In genomic region chr17:90583826-90584534, GRCm38 (mm10) we compare ENCODE assay signal across 9 mouse cellular contexts.
DNase-seq lines count a peak whose midpoint lies in the region; ATAC-seq and TF ChIP-seq lines count a peak whose summit lies in the region.
"Had no signal": no experiment of that assay in that cellular context is flagged by ENCODE, and none has a peak within 500 bp of the region (broad histone marks: within the 10 kb centered on the region; RNA-seq: fewer than 3 reads in every experiment).

No protein-coding gene starts in this region.

- no peak overlapping the region for H3K9ac ChIP-seq in forebrain, postnatal 0 days
- no peak overlapping the region for H3K9ac ChIP-seq in neural tube, embryonic 15.5 days (replicated peaks)

- H3K36me3 ChIP-seq in forebrain, postnatal 0 days (ENCODE audit: insufficient read depth), result peaks cover 4% of the 10 kb centered on the region; the same call in 1 of the 2 replicates
- peaks cover 5% of the 10 kb centered on the region; the same call in 1 of the 2 replicates for H3K36me3 ChIP-seq in neural tube, embryonic 15.5 days

- peak overlapping the region; percentile 87 for H3K27ac ChIP-seq in layer of hippocampus, adult 2 months
- H3K27ac ChIP-seq in forebrain, postnatal 0 days (ENCODE audit: low read depth, low read length), result no peak overlapping the region
- no peak overlapping the region for H3K27ac ChIP-seq in neural tube, embryonic 15.5 days (replicated peaks)
- H3K27ac ChIP-seq: macrophage had no signal

- no peak; the same call in 1 of the 2 replicates for ATAC-seq in forebrain, postnatal 0 days
- ATAC-seq in neural tube, embryonic 15.5 days (ENCODE audit: low FRiP score), result peak; percentile 33; the same call in 1 of the 2 replicates
- ATAC-seq in erythroid progenitor cell, adult 5-6 weeks (replicated peaks; ENCODE audit: low FRiP score, poor library complexity, severe bottlenecking), result no peak

- no peaks in the 10 kb centered on the region for H3K9me3 ChIP-seq in forebrain, postnatal 0 days (ENCODE audit: low read length)
- H3K9me3 ChIP-seq in neural tube, embryonic 15.5 days (replicated peaks), result no peaks in the 10 kb centered on the region

- DNase-seq in layer of hippocampus, adult 2 months (ENCODE audit: low spot score in 2 of 2), result no peak
- no peak for DNase-seq in layer of hippocampus, postnatal 36 days
- peak; percentile 51 for DNase-seq in ES-CJ7 (ENCODE audit: low read depth, low spot score)
- peak; percentile 12 for DNase-seq in c-Kit-positive CD71-negative TER-119-negative erythroid progenitor cells, embryonic 14.5 days (ENCODE audit: low read depth)
- peak; percentile 57 for DNase-seq in forebrain, postnatal 0 days
- DNase-seq in frontal cortex, postnatal 10 days (ENCODE audit: low spot score in 2 of 2), result no peak

- H3K4me3 ChIP-seq in layer of hippocampus, adult 2 months, result no peak overlapping the region
- no peak overlapping the region for H3K4me3 ChIP-seq in forebrain, postnatal 0 days (ENCODE audit: low read depth, low read length)
- no peak overlapping the region for H3K4me3 ChIP-seq in neural tube, embryonic 15.5 days (replicated peaks)

- peak; percentile 86 for TF ChIP-seq CTCF in layer of hippocampus, adult 2 months (conservative IDR thresholded peaks at IDR 0.05)
- peak; percentile 60 for TF ChIP-seq CTCF in forebrain, postnatal 0 days (IDR thresholded peaks at IDR 0.05; ENCODE audit: low read depth)

- H3K4me2 ChIP-seq in forebrain, postnatal 0 days (ENCODE audit: low read depth), result no peak overlapping the region
- no peak overlapping the region for H3K4me2 ChIP-seq in neural tube, embryonic 15.5 days

- H3K27me3 ChIP-seq in forebrain, postnatal 0 days (ENCODE audit: insufficient read depth, low read length), result no peaks in the 10 kb centered on the region
- no peaks in the 10 kb centered on the region for H3K27me3 ChIP-seq in neural tube, embryonic 15.5 days (replicated peaks)

- 33% methylated on average over 12 of the region's 12 CpGs for WGBS in forebrain, postnatal 0 days
- WGBS in neural tube, embryonic 15.5 days, result 50% methylated on average over 12 of the region's 12 CpGs

- peaks cover 8% of the 10 kb centered on the region; the same call in 1 of the 2 replicates for H3K4me1 ChIP-seq in forebrain, postnatal 0 days (ENCODE audit: insufficient read depth)
- peaks cover 15% of the 10 kb centered on the region for H3K4me1 ChIP-seq in neural tube, embryonic 15.5 days

Comparison
In these comparisons a context has a peak if more than half of its experiments do, and no peak if none do; other contexts are left out.
1. DNase-seq: peak in ES-CJ7 (single experiment), c-Kit-positive CD71-negative TER-119-negative erythroid progenitor cells, embryonic 14.5 days (single experiment) and forebrain, postnatal 0 days (single experiment); none in layer of hippocampus, adult 2 months (0 of 2), layer of hippocampus, postnatal 36 days (0 of 2) and frontal cortex, postnatal 10 days (0 of 2).